Mouse (Mus musculus) hindbrain, embryonic 10.5 days (tissue): ENCODE data around the gene Tgm2. TPM values are rescaled to one million over a fixed set of nuclear protein-coding genes. Genes with fewer than 3 reads are reported as not detected.
A peak's percentile ranks its signal among the peaks of the same experiment; 100 is the strongest.

ENCODE experiments used
- DNase-seq: peaks from one replicate; pipeline ENCODE4 v3.0.0-alpha.2; 2017; ENCODE audit warnings: low spot score
- H3K27ac ChIP-seq: fragments of 300-500 bp; sonication (generic); 2 replicates; pipeline ENCODE4 v1.5.1; 2016; ENCODE audit warnings: mild to moderate bottlenecking, moderate library complexity
- H3K27me3 ChIP-seq: fragments of 300-500 bp; sonication (generic); 2 replicates; pipeline ENCODE4 v1.6.1; 2016; ENCODE audit warnings: mild to moderate bottlenecking; ENCODE audit not compliant: poor library complexity, insufficient read depth, severe bottlenecking
- H3K36me3 ChIP-seq: fragments of 300-500 bp; sonication (generic); 2 replicates; pipeline ENCODE4 v1.6.1; 2016; ENCODE audit warnings: mild to moderate bottlenecking, moderate library complexity
- H3K4me1 ChIP-seq: fragments of 300-500 bp; sonication (generic); replicated peaks from 2 replicates; pipeline ENCODE4 v1.6.1; 2016; ENCODE audit warnings: mild to moderate bottlenecking
- H3K4me3 ChIP-seq: fragments of 300-500 bp; sonication (generic); 2 replicates; pipeline ENCODE4 v1.5.1; 2016; ENCODE audit warnings: mild to moderate bottlenecking, moderate library complexity
- H3K9me3 ChIP-seq: fragments of 300-500 bp; sonication (generic); 2 replicates; pipeline ENCODE4 v1.6.1; 2016; ENCODE audit warnings: mild to moderate bottlenecking, moderate library complexity
- WGBS: fragments of 180-500 bp; shearing (Covaris S2); methylation state at CpG from one replicate; pipeline ENCODE4 v1.1.7; 2016; 5-methylcytosine and 5-hydroxymethylcytosine counted together
- polyA plus RNA-seq: library from polyadenylated mRNA; unstranded; fragments of >200 nt; fragmentation: Nextera tagmentation; extraction: Ambion mirVana; gene quantifications from 2 replicates; pipeline ENCODE4 v1.2.1, GENCODE M21; 2016

Gene Tgm2
- polyA plus RNA-seq, 1 experiment from 2014 or later, result 7.5 TPM

DNA sequence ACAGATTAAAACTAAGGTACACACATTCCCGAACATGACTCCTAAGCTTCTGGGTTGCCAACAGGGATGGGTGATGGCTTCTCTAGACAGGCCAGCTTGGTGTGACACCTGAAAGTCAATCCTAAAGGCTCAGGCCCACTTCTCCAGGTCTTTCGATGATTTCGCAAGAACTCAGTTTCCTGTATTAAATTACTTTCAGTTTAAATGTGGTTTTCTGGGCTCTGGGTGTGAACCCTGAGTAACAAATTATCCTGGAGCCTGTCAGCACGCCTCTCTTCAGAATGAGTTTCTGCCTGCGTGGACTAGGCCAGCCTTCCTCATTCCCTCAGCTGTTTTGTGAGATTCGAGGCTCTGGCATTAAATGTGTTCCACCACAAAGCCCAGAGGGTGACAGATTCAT is 16.8 kb upstream of the Tgm2 start:
- Histone ChIP-seq H3K9me3 (no peaks in the 10 kb centered on the region; the same call in 1 of the 2 replicates), H3K27me3 (no peaks in the 10 kb centered on the region; the same call in 1 of the 2 replicates), H3K4me1 (peaks cover 31% of the 10 kb centered on the region), H3K4me3 (no peak overlapping the region), H3K27ac (no peak overlapping the region), H3K36me3 (no peaks in the 10 kb centered on the region)
- 82% methylated on average over 6 of the region's 6 CpGs for WGBS
- DNase-seq, result no peak

DNA sequence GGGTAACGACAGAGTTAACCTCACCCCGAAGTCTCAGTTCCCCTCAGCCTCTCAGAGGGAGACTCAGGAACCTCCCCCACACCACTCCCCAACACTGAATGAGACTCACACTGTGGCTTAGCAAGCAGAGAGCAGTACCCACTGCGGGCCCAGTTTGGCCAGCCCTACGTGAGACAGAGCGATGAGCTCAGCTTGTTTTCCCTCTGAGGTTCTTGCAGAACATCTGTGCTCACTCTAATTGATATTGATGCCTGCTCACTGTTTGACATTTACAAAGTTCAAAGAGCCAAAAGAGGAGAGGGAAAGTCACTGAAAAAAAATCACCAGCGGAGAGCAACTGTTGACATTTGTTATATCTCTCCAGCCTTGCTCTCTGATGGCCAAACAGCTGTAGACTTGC is 15.5 kb upstream of the Tgm2 start:
- peaks cover 28% of the 10 kb centered on the region for H3K4me1 ChIP-seq

DNA sequence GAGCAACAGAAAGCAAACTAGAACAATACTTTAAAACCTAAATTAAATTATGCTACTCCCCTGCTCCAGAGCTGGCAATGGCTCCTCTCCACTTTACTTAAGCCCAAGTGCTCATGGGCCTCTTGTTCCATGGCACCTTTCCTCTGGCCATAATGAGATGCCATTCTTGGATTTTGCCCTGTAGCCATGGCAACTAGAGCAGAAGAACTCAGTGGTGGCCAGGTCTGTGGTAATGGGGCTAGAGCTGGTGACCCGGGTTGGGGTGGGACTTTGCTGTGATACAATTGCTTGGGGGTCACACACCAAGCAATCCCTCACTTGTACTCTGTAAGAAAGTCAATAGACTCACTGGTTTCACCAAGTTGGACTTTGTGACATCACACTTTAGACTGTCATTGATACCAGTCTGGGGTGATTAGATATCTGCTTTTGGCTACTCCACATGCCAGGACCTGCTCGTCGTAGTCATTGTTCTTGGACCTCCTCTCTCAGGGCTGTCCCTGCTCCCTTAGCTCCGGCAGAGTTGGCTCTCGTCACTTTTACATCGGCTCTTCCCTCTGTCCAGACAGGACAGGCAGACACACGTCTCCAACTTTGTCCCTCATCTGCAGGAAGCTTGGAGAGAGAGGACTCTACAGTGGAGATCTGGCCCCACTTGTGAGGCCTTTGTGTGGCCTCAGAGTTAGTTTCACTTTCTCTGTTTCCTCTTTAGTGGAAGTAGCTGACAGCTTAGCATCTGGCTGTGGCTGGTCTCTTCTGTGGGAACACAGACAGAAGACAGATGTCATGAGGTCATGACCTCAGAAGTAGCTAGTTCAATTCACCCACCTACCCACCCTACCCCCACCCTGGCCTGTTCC is 13.4 kb upstream of the Tgm2 start:
- H3K4me1 ChIP-seq, result peaks cover 32% of the 10 kb centered on the region
- H3K27me3 ChIP-seq, result no peaks in the 10 kb centered on the region; the same call in 1 of the 2 replicates
- H3K9me3 ChIP-seq, result no peaks in the 10 kb centered on the region; the same call in 1 of the 2 replicates
- H3K27ac ChIP-seq, result peak overlapping the region; percentile 78
- H3K36me3 ChIP-seq, result no peaks in the 10 kb centered on the region
- 37% methylated on average over 7 of the region's 7 CpGs for WGBS
- no peak overlapping the region for H3K4me3 ChIP-seq
- peak; percentile 23 for DNase-seq

More for the DNA sequence above, 15.5 kb upstream of the Tgm2 start:
- Histone ChIP-seq H3K4me3 (no peak overlapping the region), H3K9me3 (no peaks in the 10 kb centered on the region; the same call in 1 of the 2 replicates), H3K27me3 (no peaks in the 10 kb centered on the region; the same call in 1 of the 2 replicates), H3K27ac (no peak overlapping the region), H3K36me3 (no peaks in the 10 kb centered on the region)
- DNase-seq, result no peak
- 88% methylated on average over 6 of the region's 6 CpGs for WGBS

DNA sequence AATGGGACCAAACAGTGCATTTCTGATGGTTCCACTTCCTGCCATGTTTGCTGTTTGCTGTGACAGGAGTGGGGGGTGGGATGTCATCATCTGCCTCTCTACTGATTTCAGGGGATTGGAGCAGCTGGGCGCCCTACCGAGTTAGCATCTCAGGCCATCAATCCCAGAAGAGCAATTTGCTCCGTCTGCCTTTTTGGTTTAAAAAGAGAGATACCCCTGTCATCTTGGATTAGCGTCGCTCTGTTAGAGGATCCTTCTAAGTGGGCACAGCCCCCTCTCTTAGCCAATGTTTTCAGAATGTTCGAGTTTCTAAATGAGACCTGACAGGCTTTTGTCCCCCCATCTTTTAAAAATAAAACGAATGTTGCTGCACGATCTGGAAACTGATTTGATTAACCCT is 11.4 kb upstream of the Tgm2 start:
- no peaks in the 10 kb centered on the region for H3K36me3 ChIP-seq
- peak overlapping the region; percentile 29; the same call in 1 of the 2 replicates for H3K27ac ChIP-seq
- WGBS, result 72% methylated on average over 8 of the region's 8 CpGs
- no peak overlapping the region for H3K4me3 ChIP-seq
- no peaks in the 10 kb centered on the region; the same call in 1 of the 2 replicates for H3K27me3 ChIP-seq
- no peak for DNase-seq
- H3K4me1 ChIP-seq, result peaks cover 52% of the 10 kb centered on the region
- H3K9me3 ChIP-seq, result no peaks in the 10 kb centered on the region; the same call in 1 of the 2 replicates

DNA sequence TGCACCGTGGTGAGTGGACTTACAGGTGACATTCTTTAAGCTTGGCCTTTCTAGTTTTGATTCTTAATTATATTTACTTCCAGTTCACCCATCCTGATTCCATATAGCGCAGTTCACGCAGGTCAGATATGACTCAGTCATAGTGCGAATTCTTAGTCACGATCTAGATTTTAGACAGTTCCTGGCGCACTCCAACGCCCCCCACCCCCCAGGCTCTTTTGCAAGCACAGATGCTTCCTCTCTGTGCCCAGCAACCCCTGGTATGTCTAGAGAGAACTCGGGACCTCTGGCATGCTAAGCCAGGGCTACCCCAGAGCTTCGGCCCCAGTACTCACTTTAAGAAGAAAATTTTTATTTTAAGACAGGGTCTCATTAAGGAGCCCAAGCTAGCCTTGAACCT is 10.3 kb upstream of the Tgm2 start:
- no peaks in the 10 kb centered on the region for H3K36me3 ChIP-seq
- WGBS, result 90% methylated on average over 9 of the region's 9 CpGs

DNA sequence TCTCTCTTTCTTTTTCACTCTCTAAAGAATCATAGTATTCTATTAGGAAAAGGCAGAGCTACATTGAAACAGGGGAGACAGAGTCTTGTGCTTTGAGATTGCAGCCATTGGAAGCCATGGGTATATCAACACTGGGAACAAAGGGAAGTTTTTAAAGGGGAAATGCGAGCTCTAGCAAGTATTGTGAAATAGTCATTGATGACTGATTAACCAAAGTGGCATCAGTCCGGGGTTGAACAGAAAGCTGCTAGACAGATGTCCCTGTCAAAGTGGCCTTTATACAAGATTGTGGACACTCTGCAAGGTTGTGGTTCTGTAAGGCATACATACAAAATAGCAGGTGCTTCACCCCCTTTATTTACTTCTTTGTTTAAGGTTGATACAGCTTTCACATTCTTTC is 9.4 kb upstream of the Tgm2 start:
- Histone ChIP-seq H3K4me3 (no peak overlapping the region), H3K27me3 (no peaks in the 10 kb centered on the region; the same call in 1 of the 2 replicates)
- WGBS, result 77% methylated on average over 2 of the region's 2 CpGs

More for the DNA sequence above, 10.3 kb upstream of the Tgm2 start:
- DNase-seq, result no peak
- Histone ChIP-seq H3K9me3 (no peaks in the 10 kb centered on the region; the same call in 1 of the 2 replicates), H3K4me3 (no peak overlapping the region), H3K27ac (no peak overlapping the region), H3K27me3 (no peaks in the 10 kb centered on the region; the same call in 1 of the 2 replicates), H3K4me1 (peaks cover 60% of the 10 kb centered on the region)

DNA sequence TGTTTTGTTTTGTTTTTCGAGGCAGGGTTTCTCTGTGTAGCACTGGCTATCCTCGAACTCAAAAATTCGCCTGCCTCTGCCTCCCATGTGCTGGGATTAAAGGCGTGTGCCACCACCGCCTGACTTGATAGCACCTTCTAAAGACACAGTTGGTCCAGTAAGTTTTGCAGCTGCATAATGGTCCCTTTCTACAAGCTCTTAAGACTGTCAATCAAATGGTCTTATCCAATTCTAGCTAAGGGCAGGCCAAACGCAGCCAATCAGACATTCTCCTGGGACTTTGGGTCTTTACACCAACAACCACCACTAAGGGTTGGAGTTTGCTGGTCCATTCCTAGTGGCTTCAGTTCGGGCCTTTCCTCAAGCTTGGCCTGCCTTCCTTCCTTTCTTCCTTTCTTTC is 8.9 kb upstream of the Tgm2 start:
- H3K27ac ChIP-seq, result peak overlapping the region; percentile 87; the same call in 1 of the 2 replicates
- no peaks in the 10 kb centered on the region; the same call in 1 of the 2 replicates for H3K27me3 ChIP-seq
- peaks cover 50% of the 10 kb centered on the region for H3K4me1 ChIP-seq
- DNase-seq, result no peak
- no peak overlapping the region for H3K4me3 ChIP-seq
- 85% methylated on average over 7 of the region's 7 CpGs for WGBS
- no peaks in the 10 kb centered on the region for H3K36me3 ChIP-seq
- peaks cover 7% of the 10 kb centered on the region for H3K9me3 ChIP-seq

More for the DNA sequence above, 9.4 kb upstream of the Tgm2 start:
- Histone ChIP-seq H3K9me3 (peaks cover 7% of the 10 kb centered on the region), H3K4me1 (peaks cover 56% of the 10 kb centered on the region), H3K27ac (no peak overlapping the region), H3K36me3 (no peaks in the 10 kb centered on the region)
- no peak for DNase-seq

DNA sequence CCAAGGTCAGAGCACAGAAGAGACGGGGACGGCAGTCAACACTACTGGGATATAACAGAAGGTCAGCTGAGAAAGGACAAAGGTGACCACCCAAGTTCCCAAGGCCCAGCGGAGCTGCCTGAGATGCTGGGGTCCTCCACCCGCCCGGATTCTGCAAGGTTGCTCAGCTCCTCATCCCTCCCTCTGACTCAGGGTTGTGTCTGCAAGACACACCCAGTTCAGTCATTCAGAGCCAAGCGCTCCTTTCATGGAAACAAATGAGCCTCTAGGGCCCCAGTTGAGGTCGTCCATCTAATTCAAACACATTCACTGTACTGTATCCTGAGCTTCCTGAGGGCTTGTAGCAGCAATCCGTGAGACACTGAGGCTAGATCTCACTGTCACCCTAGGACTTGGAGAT is 8.4 kb upstream of the Tgm2 start:
- Histone ChIP-seq H3K36me3 (no peaks in the 10 kb centered on the region), H3K27ac (peak overlapping the region; percentile 87), H3K4me1 (peaks cover 46% of the 10 kb centered on the region), H3K27me3 (no peaks in the 10 kb centered on the region; the same call in 1 of the 2 replicates), H3K4me3 (no peak overlapping the region), H3K9me3 (peaks cover 7% of the 10 kb centered on the region)
- DNase-seq, result no peak
- WGBS, result 52% methylated on average over 8 of the region's 8 CpGs

DNA sequence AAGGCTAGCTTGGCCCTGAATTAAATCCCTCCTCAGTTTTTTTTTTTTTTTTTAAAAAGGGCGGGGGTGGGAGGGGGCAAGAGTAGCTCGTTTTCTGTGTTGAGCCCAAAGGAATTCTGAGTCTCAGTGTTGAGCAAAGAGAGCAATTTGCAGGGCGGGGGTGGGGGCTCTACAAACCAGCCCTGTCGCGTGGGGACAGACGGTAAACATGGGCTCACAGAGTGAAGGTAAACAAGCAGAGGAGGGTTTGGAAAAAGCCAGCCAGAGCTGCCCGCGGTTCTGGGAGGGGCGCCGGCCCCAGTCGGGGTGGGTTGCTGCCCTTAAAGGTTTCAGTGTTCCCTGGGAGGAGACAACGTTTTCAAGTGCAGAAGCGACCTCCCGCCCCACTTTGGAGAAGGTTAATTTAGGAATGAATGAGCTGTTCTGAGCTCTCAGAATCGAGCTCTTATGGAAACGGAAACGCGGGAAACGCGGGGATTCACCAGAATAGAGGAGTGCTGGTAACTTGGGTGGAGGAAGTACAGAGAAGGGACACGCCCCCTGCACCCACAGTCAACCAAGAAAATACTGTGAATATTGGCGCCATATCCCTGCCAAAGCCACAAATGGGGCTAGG is 7.6 kb upstream of the Tgm2 start:
- H3K36me3 ChIP-seq, result no peaks in the 10 kb centered on the region
- 2% methylated on average over 22 of the region's 22 CpGs for WGBS
- DNase-seq, result peak; percentile 60
- H3K4me1 ChIP-seq, result peaks cover 41% of the 10 kb centered on the region
- H3K27me3 ChIP-seq, result no peaks in the 10 kb centered on the region; the same call in 1 of the 2 replicates
- peaks cover 7% of the 10 kb centered on the region for H3K9me3 ChIP-seq
- peak overlapping the region; percentile 87 for H3K27ac ChIP-seq
- H3K4me3 ChIP-seq, result peak overlapping the region; percentile 49

DNA sequence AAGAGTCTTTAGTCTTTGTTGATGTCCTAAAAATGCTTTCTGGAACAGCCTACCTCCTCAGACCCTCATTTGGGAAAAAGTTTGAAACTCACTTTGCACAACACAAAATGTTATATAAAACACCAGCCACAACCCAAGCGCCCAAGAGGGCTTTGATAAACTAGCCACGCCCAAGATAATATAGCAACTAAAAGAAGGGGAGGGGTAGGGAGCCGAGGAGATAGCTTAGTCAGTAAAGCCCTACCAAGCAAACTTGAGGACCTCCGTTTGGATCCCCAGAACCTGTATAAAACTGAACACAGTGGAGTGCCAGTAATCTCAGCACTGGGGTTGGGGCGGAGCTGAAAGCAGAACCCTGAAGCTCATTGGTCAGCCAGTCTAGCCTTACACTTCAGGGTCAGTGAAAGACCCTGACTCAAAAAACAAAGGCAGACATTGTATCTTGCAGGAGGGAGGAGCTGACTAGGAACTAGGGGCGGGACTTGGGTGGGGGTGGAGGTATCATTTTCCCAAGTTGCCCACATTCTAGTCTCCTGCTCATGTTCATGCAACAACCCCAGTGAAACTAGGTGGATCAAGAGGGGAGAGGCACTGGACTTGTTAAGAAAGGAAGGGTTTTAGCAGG is 6.6 kb upstream of the Tgm2 start:
- Histone ChIP-seq H3K9me3 (peaks cover 7% of the 10 kb centered on the region), H3K4me3 (peak overlapping the region; percentile 49; the same call in 1 of the 2 replicates), H3K36me3 (no peaks in the 10 kb centered on the region), H3K4me1 (peaks cover 38% of the 10 kb centered on the region), H3K27ac (peak overlapping the region; percentile 87), H3K27me3 (no peaks in the 10 kb centered on the region)
- 38% methylated on average over 6 of the region's 6 CpGs for WGBS
- peak; percentile 71 for DNase-seq

DNA sequence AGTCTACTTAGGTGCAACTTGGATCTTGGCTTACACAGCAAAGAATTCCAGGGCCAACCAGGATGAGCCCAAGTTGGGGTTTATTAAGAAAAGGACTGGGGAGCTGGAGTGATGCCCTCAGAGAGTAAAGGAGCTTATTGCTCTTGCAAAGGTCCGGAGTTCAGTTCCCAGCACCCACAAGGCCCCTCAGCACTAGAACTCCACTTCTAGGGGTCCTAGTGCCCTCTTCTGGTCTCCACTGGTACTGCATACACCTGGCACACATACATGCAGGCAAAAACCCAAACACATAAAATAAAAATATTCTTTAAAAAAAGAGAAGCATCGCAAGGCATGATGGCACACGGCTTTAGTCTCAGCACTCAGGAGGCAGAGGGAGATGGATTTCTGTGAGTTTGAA is 4.8 kb upstream of the Tgm2 start:
- Histone ChIP-seq H3K27me3 (peaks cover 12% of the 10 kb centered on the region), H3K36me3 (no peaks in the 10 kb centered on the region), H3K27ac (no peak overlapping the region), H3K4me3 (no peak overlapping the region), H3K4me1 (peaks cover 40% of the 10 kb centered on the region), H3K9me3 (peaks cover 7% of the 10 kb centered on the region)
- 96% methylated on average over 3 of the region's 3 CpGs for WGBS
- no peak for DNase-seq

DNA sequence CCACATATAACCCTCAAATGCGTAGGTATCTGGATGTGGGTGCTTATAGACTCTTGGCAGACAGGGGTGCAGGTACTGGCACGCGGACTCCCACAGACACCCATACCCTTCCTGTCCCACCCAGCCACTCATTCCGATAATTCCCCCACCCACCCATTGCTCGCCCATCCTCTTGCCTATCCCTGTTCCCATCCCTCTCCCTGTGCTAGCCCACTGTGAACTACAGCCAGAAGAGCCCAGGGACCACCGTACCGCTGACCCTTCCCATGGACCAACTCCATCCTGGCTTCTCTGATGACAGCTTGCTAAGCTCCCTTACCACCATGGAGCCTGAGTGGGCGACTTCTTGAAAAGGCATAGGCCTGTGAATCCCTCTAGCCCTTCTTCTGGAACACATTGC is 735 bp upstream of the Tgm2 start:
- H3K4me3 ChIP-seq, result no peak overlapping the region
- 90% methylated on average over 8 of the region's 8 CpGs for WGBS
- H3K36me3 ChIP-seq, result no peaks in the 10 kb centered on the region
- peaks cover 38% of the 10 kb centered on the region for H3K27me3 ChIP-seq
- DNase-seq, result no peak
- H3K4me1 ChIP-seq, result peaks cover 38% of the 10 kb centered on the region
- H3K27ac ChIP-seq, result no peak overlapping the region
- H3K9me3 ChIP-seq, result peaks cover 7% of the 10 kb centered on the region
